Mouse (Mus musculus): Measurements from ENCODE around the gene Hist2h3b. TPM values are rescaled to one million over a fixed set of nuclear protein-coding genes. Genes with fewer than 3 reads are reported as not detected.
"Not testable (repeated sequence)": the region's sequence is repeated elsewhere in the genome, so short reads cannot be mapped to it uniquely, and the experiment has no call there.

The Hist2h3b gene
- polyA plus RNA-seq, 1 experiment from 2014 or later = 77.9 TPM

DNA sequence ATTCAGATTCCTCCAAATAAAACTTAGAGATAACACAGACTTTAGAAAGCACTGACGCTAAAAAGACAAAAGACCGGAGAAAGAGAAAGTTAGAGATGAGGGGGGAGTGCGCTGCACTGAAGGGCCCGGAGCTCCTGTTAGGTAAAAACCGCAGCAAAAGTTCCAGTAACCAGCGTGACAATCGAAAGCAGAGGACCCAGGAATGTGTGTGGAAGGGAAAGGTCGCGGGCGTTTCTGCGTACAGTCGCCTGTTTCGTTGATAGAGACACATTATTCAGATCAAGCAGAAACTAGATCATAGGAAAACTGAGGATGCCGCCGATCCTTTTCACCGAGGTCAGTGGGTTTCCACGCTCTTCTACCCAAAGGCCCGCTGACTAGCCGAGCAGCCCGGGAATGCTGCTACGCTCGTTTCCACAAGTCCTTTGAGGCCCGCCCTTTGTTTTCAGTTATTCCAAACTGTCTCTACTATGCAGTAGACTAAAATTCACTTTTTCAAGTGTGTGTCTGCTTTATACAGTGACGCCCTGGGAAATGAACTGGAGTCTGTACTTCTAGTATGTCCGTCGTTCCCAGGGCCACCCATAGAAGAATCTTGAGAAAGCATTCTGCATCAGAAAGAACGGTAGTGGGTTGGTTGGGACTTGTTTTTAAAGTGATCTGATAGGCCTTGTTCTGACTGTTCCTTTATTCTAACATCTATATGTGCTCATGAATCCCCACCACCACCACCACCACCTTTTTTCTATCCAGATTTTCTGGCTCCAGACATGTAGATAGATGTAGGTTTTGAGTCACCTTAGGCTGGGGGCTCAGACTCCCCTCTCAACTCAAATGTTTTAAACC, 4.7 kb upstream of the Hist2h3b start:
- Histone ChIP-seq H3K4me3 (ENCODE audit: low read depth, low read length) (peak overlapping the region; percentile 63), H3K27me3 (replicated peaks; ENCODE audit: control insufficient read depth, insufficient read depth, low read length) (no peaks in the 10 kb centered on the region), H3K4me1 (replicated peaks; ENCODE audit: control insufficient read depth, insufficient read depth, low read length) (peaks cover 28% of the 10 kb centered on the region), H3K9ac (ENCODE audit: low read length) (peak overlapping the region; percentile 85), H3K27ac (ENCODE audit: low read depth) (peak overlapping the region; percentile 96), H3K36me3 (ENCODE audit: control insufficient read depth, insufficient read depth, low read length) (no peaks in the 10 kb centered on the region), H3K4me2 (ENCODE audit: low read length) (peak overlapping the region; percentile 68), H3K9me3 (ENCODE audit: control insufficient read depth, low read length) (no peaks in the 10 kb centered on the region)
- peak; percentile 89 for DNase-seq (ENCODE audit: low spot score)
- WGBS = 6% methylated on average over 27 of the region's 27 CpGs
- peak; percentile 9; the same call in 1 of the 2 replicates for ATAC-seq (replicated peaks; ENCODE audit: low FRiP score, low TSS enrichment, low read depth)

DNA sequence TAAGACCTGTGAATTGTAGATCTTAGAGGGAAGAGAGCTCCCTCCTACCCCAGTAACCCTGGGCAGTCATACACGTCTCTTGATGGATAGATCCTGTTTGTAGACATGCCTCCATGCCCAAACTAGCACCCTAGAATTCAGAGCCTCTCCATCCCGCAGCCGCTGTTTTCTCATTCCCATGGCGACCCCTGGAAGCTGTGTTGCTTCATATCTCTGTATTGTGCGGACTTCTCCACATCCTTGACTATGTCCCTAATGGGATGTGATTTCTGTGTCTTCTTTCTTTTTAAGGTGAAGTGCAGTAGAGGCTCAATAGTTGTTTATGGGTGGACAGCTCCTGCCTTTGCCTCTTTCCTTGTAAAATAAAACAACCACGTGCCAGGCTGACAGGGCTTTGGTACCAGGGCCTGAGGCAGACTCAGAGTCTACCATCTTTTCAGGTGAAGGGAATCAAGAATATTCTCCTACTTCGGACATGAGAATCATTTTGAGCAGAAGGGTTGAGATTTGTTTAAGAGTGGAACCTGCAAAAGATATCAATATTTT, 4.0 kb upstream of the Hist2h3b start:
- Histone ChIP-seq H3K9me3 (ENCODE audit: control insufficient read depth, low read length) (no peaks in the 10 kb centered on the region), H3K9ac (ENCODE audit: low read length) (peak overlapping the region; percentile 85), H3K27me3 (replicated peaks; ENCODE audit: control insufficient read depth, insufficient read depth, low read length) (no peaks in the 10 kb centered on the region), H3K4me3 (ENCODE audit: low read depth, low read length) (peak overlapping the region; percentile 63), H3K27ac (ENCODE audit: low read depth) (peak overlapping the region; percentile 96), H3K4me2 (ENCODE audit: low read length) (peak overlapping the region; percentile 68), H3K4me1 (replicated peaks; ENCODE audit: control insufficient read depth, insufficient read depth, low read length) (peaks cover 28% of the 10 kb centered on the region), H3K36me3 (ENCODE audit: control insufficient read depth, insufficient read depth, low read length) (no peaks in the 10 kb centered on the region)
- WGBS = 70% methylated on average over 7 of the region's 7 CpGs
- ATAC-seq (replicated peaks; ENCODE audit: low FRiP score, low TSS enrichment, low read depth) (no peak), DNase-seq (ENCODE audit: low spot score) (no peak)

DNA sequence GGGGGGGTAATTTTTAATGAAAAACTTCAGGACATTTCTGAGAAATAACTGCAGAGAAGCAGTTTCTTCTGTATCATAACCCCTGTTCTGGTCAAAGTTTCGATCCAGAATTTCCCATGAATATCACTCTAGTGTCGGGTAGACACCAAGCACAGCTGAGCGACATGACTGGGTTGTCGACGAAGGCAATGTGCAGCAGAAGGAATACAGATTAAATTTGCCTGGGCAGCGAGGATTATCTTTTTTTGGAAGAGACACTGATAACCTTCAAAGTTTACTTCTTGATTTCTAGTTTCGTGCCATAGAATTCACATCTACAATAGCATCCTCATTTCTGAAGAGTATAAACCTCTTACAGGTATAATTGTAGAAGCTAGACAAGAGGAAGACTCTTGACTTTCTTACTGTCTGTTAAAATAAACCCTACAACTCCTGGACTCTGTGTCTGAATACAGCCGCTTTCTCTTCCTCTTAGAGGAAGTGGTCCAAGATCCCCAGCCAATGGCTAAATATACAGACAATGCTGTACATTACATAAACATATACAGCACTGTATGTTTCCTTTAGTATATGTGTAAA, 2.2 kb upstream of the Hist2h3b start:
- Histone ChIP-seq H3K9ac (ENCODE audit: low read length) (no peak overlapping the region), H3K9me3 (ENCODE audit: control insufficient read depth, low read length) (no peaks in the 10 kb centered on the region), H3K27me3 (replicated peaks; ENCODE audit: control insufficient read depth, insufficient read depth, low read length) (no peaks in the 10 kb centered on the region), H3K4me2 (ENCODE audit: low read length) (no peak overlapping the region), H3K27ac (ENCODE audit: low read depth) (no peak overlapping the region), H3K36me3 (ENCODE audit: control insufficient read depth, insufficient read depth, low read length) (no peaks in the 10 kb centered on the region), H3K4me1 (replicated peaks; ENCODE audit: control insufficient read depth, insufficient read depth, low read length) (peaks cover 31% of the 10 kb centered on the region), H3K4me3 (ENCODE audit: low read depth, low read length) (no peak overlapping the region)
- ATAC-seq (replicated peaks; ENCODE audit: low FRiP score, low TSS enrichment, low read depth) = no peak
- 90% methylated on average over 8 of the region's 8 CpGs for WGBS
- DNase-seq (ENCODE audit: low spot score) = no peak

DNA sequence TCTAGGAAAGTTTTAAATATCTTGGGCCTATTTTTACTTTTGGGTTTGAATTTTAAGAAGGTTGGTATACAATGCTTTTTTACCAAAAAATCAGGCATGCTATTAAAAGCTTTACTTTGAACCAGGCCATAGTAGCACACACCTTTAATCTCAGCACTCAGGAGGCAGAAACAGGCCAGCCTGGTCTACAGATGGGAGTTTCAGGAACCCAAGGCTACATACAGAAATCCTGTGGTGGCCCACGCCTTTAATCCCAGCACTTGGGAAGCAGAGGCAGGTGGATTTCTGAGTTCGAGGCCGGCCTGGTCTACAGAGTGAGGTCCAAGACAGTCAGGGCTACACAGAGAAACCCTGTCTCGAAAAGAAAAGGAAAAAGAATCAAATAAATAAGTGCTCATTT, 913 bp upstream of the Hist2h3b start:
- no peak for ATAC-seq (replicated peaks; ENCODE audit: low FRiP score, low TSS enrichment, low read depth)
- H3K27ac ChIP-seq (ENCODE audit: low read depth) = peak overlapping the region; percentile 93
- WGBS = 78% methylated on average over 4 of the region's 4 CpGs
- H3K27me3 ChIP-seq (replicated peaks; ENCODE audit: control insufficient read depth, insufficient read depth, low read length) = no peaks in the 10 kb centered on the region
- 0 out of 2 replicates have a peak overlapping the region, but pooled peaks have one; percentile 38 for H3K4me3 ChIP-seq (ENCODE audit: low read depth, low read length)
- H3K9ac ChIP-seq (ENCODE audit: low read length) = peak overlapping the region; percentile 48; the same call in 1 of the 2 replicates
- H3K9me3 ChIP-seq (ENCODE audit: control insufficient read depth, low read length) = no peaks in the 10 kb centered on the region
- H3K36me3 ChIP-seq (ENCODE audit: control insufficient read depth, insufficient read depth, low read length) = no peaks in the 10 kb centered on the region
- H3K4me1 ChIP-seq (replicated peaks; ENCODE audit: control insufficient read depth, insufficient read depth, low read length) = peaks cover 21% of the 10 kb centered on the region
- peak overlapping the region; percentile 53 for H3K4me2 ChIP-seq (ENCODE audit: low read length)
- no peak for DNase-seq (ENCODE audit: low spot score)

DNA sequence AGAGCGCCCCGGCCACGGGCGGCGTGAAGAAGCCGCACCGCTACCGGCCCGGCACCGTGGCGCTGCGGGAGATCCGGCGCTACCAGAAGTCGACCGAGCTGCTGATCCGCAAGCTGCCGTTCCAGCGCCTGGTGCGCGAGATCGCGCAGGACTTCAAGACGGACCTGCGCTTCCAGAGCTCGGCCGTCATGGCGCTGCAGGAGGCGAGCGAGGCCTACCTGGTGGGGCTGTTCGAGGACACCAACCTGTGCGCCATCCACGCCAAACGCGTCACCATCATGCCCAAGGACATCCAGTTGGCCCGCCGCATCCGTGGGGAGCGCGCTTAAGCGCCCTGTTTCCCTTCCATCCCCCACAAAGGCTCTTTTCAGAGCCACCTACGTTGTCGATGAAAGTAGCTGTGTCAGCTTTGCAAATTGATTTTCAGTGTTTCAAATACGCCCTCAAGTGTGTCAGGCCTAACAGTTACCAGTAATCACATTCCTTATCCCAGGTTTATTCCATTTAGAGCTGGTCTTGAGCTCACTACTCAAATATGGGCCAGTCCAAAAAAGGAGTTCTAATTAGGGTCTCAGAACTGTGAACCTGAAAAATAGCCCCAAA, 423 bp downstream of the Hist2h3b start:
- Histone ChIP-seq H3K4me3 (ENCODE audit: low read depth, low read length) (peak overlapping the region; percentile 58), H3K4me1 (replicated peaks; ENCODE audit: control insufficient read depth, insufficient read depth, low read length) (peaks cover 19% of the 10 kb centered on the region), H3K4me2 (ENCODE audit: low read length) (peak overlapping the region; percentile 90), H3K27ac (ENCODE audit: low read depth) (peak overlapping the region; percentile 98), H3K9ac (ENCODE audit: low read length) (peak overlapping the region; percentile 82)
- 0% methylated on average over 9 of the region's 44 CpGs for WGBS
- DNase-seq (ENCODE audit: low spot score) (peak; percentile 72), ATAC-seq (replicated peaks; ENCODE audit: low FRiP score, low TSS enrichment, low read depth) (peak; percentile 46; the same call in 1 of the 2 replicates)
- not testable (repeated sequence) for H3K36me3 ChIP-seq (ENCODE audit: control insufficient read depth, insufficient read depth, low read length); H3K9me3 ChIP-seq (ENCODE audit: control insufficient read depth, low read length); H3K27me3 ChIP-seq (replicated peaks; ENCODE audit: control insufficient read depth, insufficient read depth, low read length)

DNA sequence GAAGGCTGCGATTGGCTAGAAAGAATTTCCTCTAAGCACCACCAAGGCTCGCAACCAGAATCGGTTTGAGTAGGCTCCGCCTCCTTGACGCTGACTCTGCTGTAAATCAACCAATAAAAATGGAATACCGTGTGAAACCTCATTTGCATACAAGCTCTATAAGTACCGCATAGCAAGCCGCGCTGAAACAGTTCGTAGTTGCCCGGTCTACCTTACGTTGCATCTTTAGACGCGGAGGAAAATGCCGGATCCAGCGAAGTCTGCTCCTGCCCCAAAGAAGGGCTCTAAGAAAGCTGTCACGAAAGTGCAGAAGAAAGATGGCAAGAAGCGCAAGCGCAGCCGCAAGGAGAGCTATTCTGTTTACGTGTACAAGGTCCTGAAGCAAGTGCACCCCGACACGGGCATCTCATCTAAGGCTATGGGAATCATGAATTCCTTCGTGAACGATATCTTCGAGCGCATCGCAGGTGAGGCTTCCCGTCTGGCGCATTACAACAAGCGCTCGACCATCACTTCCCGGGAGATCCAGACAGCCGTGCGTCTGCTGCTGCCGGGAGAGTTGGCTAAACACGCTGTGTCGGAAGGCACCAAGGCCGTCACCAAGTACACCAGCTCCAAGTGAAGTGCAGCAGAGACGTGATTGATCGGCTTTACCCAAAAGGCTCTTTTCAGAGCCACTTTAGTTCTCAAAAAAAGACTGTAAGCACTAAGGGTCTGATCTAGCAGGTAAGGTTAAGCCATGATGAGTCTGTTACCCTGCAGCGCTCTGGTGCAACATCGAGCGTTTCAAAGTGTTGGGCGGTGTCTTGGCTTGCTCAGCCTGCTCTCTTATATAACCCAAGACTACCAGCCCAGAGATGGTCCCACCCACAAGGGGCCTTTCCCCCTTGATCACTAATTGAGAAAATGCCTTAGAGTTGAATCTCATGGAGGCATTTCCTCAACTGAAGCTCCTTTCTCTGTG, 1.3 kb downstream of the Hist2h3b start, which contains the start of gene Hist2h2bb:
Hist2h2bb (plus strand) TSS at position 242 of the 964 bp plus-strand sequence.
- WGBS = under 1% methylated on average over 45 of the region's 45 CpGs
- Histone ChIP-seq H3K36me3 (ENCODE audit: control insufficient read depth, insufficient read depth, low read length) (no peaks in the 10 kb centered on the region), H3K4me2 (ENCODE audit: low read length) (peak within 1 kb of the TSS; percentile 90), H3K4me1 (replicated peaks; ENCODE audit: control insufficient read depth, insufficient read depth, low read length) (peaks cover 10% of the 10 kb centered on the region), H3K27ac (ENCODE audit: low read depth) (peak within 1 kb of the TSS; percentile 98), H3K27me3 (replicated peaks; ENCODE audit: control insufficient read depth, insufficient read depth, low read length) (no peaks in the 10 kb centered on the region), H3K4me3 (ENCODE audit: low read depth, low read length) (peak within 1 kb of the TSS; percentile 58), H3K9me3 (ENCODE audit: control insufficient read depth, low read length) (no peaks in the 10 kb centered on the region), H3K9ac (ENCODE audit: low read length) (peak within 1 kb of the TSS; percentile 82)
- DNase-seq (ENCODE audit: low spot score) (peak; percentile 98), ATAC-seq (replicated peaks; ENCODE audit: low FRiP score, low TSS enrichment, low read depth) (peak; percentile 95)

DNA sequence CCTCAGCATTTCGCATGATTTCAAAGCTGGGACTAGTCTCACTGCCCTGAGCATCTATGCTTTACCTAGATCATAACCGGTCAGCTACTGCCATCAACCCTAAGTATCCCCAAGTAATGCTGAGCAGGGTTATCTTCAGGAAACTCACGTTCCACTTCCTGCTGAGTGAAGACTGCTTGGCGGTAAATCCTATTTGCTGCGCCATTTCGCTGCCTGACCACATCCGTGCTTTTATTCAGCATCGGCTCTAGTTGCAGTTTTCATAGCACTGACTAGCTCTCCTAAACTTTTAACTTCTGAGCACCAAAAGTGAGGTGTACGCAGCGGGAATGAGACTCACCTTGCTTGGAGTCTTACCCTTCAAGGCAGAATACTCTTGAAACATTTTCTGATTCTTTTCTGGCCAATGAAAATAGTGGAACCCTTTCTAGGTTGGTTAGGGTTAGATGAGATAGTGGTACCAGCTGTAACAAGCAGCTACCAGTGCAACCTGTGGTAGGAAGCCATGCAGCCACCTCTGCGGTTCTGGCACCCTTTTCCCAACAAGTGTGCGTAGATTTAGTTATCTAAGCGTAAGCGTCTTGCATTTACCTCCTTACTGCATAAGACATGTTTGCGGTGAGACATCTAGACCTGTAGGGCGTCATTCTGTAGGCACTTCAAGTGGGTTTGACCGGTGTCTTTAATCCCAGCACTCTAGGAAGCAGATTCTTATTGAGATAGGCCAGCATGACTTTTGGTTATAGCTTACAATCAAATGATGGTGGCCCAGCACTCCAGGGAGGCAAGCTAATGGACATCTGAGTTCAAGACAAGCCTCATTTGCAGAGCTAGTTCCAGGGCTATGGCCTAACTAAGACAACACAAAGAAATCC, 5.4 kb downstream of the Hist2h3b start:
- DNase-seq (ENCODE audit: low spot score) (no peak), ATAC-seq (replicated peaks; ENCODE audit: low FRiP score, low TSS enrichment, low read depth) (no peak)
- H3K4me1 ChIP-seq (replicated peaks; ENCODE audit: control insufficient read depth, insufficient read depth, low read length) = peaks cover 3% of the 10 kb centered on the region; the same call in 1 of the 2 replicates
- WGBS = 87% methylated on average over 17 of the region's 17 CpGs
- H3K9me3 ChIP-seq (ENCODE audit: control insufficient read depth, low read length) = no peaks in the 10 kb centered on the region
- no peak overlapping the region for H3K27ac ChIP-seq (ENCODE audit: low read depth)
- no peak overlapping the region for H3K4me2 ChIP-seq (ENCODE audit: low read length)
- H3K36me3 ChIP-seq (ENCODE audit: control insufficient read depth, insufficient read depth, low read length) = no peaks in the 10 kb centered on the region
- no peak overlapping the region for H3K9ac ChIP-seq (ENCODE audit: low read length)
- no peaks in the 10 kb centered on the region for H3K27me3 ChIP-seq (replicated peaks; ENCODE audit: control insufficient read depth, insufficient read depth, low read length)
- no peak overlapping the region for H3K4me3 ChIP-seq (ENCODE audit: low read depth, low read length)

Data from intestine, embryonic 14.5 days (tissue).